In the genomic region with DNA sequence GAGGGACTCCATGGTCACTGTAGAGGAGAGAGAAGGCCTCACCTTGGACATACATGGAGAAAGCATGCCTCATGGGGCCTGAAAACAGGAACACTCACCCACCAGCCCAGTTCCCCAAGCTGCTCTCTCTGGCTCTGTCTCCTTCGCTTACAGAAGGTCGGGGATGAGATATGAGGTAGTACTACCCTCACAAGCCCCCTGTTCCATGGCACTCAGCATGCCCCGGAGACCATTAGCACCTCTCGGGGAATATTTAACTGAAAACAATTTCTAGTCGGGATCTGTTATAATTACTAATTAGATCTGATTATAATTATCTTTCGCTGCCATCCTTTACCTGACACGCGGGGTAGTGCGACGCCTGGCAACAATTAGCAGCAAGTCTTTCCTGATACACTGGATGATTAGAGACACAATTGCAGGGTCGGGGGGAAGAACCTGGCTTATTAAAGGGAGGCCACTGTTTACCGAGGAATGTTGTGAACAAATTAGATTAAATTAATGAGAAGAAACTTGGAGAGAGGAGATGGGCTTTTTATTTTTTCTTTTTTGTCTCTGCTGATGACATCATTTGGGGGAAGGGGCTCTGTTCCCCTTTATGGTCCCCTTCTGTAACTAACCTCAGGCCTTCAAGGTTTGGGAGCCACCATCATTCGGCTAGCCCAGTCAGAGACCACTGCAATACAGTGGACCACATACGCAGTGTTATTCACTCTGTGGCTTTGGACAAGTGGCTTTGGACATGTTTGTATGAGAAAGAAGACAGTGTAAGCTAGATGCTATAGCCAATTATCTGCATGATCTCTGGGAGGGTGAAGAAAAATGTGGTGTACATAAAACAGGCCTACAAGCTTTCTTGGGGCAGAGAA, we compare ENCODE assay signal across 16 mouse cellular contexts.
DNase-seq lines count a peak whose midpoint lies in the region; ATAC-seq lines count a peak whose summit lies in the region.
"Had no signal": no experiment of that assay in that cellular context is flagged by ENCODE, and none has a peak within 500 bp of the region (broad histone marks: within the 10 kb centered on the region; RNA-seq: fewer than 3 reads in every experiment).

No protein-coding gene starts in this region.

- DNase-seq in cerebellum, adult 9-10 months: peak; percentile 32
- DNase-seq in cerebellum, adult 18-20 months: no peak
- DNase-seq in midbrain, embryonic 14.5 days: no peak
- DNase-seq in right cerebral cortex, postnatal 25 days: no peak
- no peak for DNase-seq in kidney, adult 18-20 months
- no peak for DNase-seq in layer of hippocampus, adult 9-11 months
- DNase-seq: adrenal gland, adult 8-10 months; gastrocnemius, adult 2 months; kidney, adult 2 months; kidney, postnatal 25 days; liver, embryonic 13.5 days had no signal

- peak overlapping the region; percentile 4 for H3K4me2 ChIP-seq in forebrain, embryonic 12.5 days
- no peak overlapping the region for H3K4me2 ChIP-seq in hindbrain, embryonic 12.5 days (replicated peaks)
- no peak overlapping the region for H3K4me2 ChIP-seq in midbrain, embryonic 14.5 days (ENCODE audit: low read length)
- H3K4me2 ChIP-seq: limb, embryonic 12.5 days; liver, embryonic 13.5 days; lung, embryonic 15.5 days had no signal

- no peak overlapping the region for H3K9ac ChIP-seq in forebrain, embryonic 12.5 days
- H3K9ac ChIP-seq in hindbrain, embryonic 12.5 days: no peak overlapping the region
- no peak overlapping the region for H3K9ac ChIP-seq in midbrain, embryonic 14.5 days (replicated peaks; ENCODE audit: low read length)
- H3K9ac ChIP-seq: limb, embryonic 12.5 days; liver, embryonic 13.5 days; lung, embryonic 15.5 days had no signal

- H3K27ac ChIP-seq in forebrain, embryonic 12.5 days: peak overlapping the region; percentile 71
- peak overlapping the region; percentile 31 for H3K27ac ChIP-seq in hindbrain, embryonic 12.5 days
- H3K27ac ChIP-seq in midbrain, embryonic 14.5 days (replicated peaks; ENCODE audit: low read depth, low read length): peak overlapping the region; percentile 72
- H3K27ac ChIP-seq: gastrocnemius, adult 2 months; limb, embryonic 12.5 days; liver, embryonic 13.5 days; lung, embryonic 15.5 days had no signal

- ATAC-seq in forebrain, embryonic 12.5 days (ENCODE audit: low FRiP score): peak; percentile 52
- ATAC-seq in hindbrain, embryonic 12.5 days (ENCODE audit: low FRiP score): peak; percentile 23
- no peak for ATAC-seq in midbrain, embryonic 14.5 days (ENCODE audit: low FRiP score, low TSS enrichment)

- H3K4me3 ChIP-seq in forebrain, embryonic 12.5 days (replicated peaks): no peak overlapping the region
- no peak overlapping the region for H3K4me3 ChIP-seq in hindbrain, embryonic 12.5 days
- H3K4me3 ChIP-seq in midbrain, embryonic 14.5 days (replicated peaks; ENCODE audit: low read depth, low read length): no peak overlapping the region
- H3K4me3 ChIP-seq: gastrocnemius, adult 2 months; limb, embryonic 12.5 days; liver, embryonic 13.5 days; lung, embryonic 15.5 days; myocyte had no signal

- peaks cover 71% of the 10 kb centered on the region for H3K27me3 ChIP-seq in forebrain, embryonic 12.5 days
- H3K27me3 ChIP-seq in hindbrain, embryonic 12.5 days: no peaks in the 10 kb centered on the region
- H3K27me3 ChIP-seq in midbrain, embryonic 14.5 days (ENCODE audit: control insufficient read depth, insufficient read depth, low read length): no peaks in the 10 kb centered on the region
- H3K27me3 ChIP-seq: limb, embryonic 12.5 days; liver, embryonic 13.5 days had no signal

- WGBS in forebrain, embryonic 12.5 days: 32% methylated on average over 14 of the region's 14 CpGs
- WGBS in hindbrain, embryonic 12.5 days: 66% methylated on average over 14 of the region's 14 CpGs
- 70% methylated on average over 14 of the region's 14 CpGs for WGBS in midbrain, embryonic 14.5 days

- no peaks in the 10 kb centered on the region for H3K9me3 ChIP-seq in forebrain, embryonic 12.5 days
- H3K9me3 ChIP-seq in hindbrain, embryonic 12.5 days (replicated peaks): no peaks in the 10 kb centered on the region
- H3K9me3 ChIP-seq in midbrain, embryonic 14.5 days (ENCODE audit: control insufficient read depth, low read length): no peaks in the 10 kb centered on the region
- H3K9me3 ChIP-seq: limb, embryonic 12.5 days; liver, embryonic 13.5 days; lung, embryonic 15.5 days had no signal

- H3K36me3 ChIP-seq in forebrain, embryonic 12.5 days (replicated peaks): no peaks in the 10 kb centered on the region
- no peaks in the 10 kb centered on the region for H3K36me3 ChIP-seq in hindbrain, embryonic 12.5 days
- H3K36me3 ChIP-seq in midbrain, embryonic 14.5 days (ENCODE audit: control insufficient read depth, insufficient read depth, low read length): no peaks in the 10 kb centered on the region
- H3K36me3 ChIP-seq: limb, embryonic 12.5 days; liver, embryonic 13.5 days; lung, embryonic 15.5 days had no signal

- H3K4me1 ChIP-seq in forebrain, embryonic 12.5 days: peaks cover 21% of the 10 kb centered on the region
- H3K4me1 ChIP-seq in hindbrain, embryonic 12.5 days: peaks cover 16% of the 10 kb centered on the region
- peaks cover 26% of the 10 kb centered on the region for H3K4me1 ChIP-seq in midbrain, embryonic 14.5 days (ENCODE audit: control insufficient read depth, insufficient read depth, low read length)
- H3K4me1 ChIP-seq: lung, embryonic 15.5 days had no signal
